Mouse (Mus musculus): ENCODE data around the gene Lrfn2. TPM values are rescaled to one million over a fixed set of nuclear protein-coding genes. Genes with fewer than 3 reads are reported as not detected.

The Lrfn2 gene
- polyA plus RNA-seq, 1 experiment from 2014 or later: 0.40 TPM

GRCm38 (mm10) chr17:49083594-49084380 lies 151.6 kb downstream of the Lrfn2 start:
- Histone ChIP-seq H3K9me3 (no peaks in the 10 kb centered on the region), H3K4me1 (peaks cover 5% of the 10 kb centered on the region; the same call in 1 of the 2 replicates), H3K27ac (replicated peaks) (no peak overlapping the region), H3K27me3 (replicated peaks) (peaks cover 100% of the 10 kb centered on the region), H3K9ac (no peak overlapping the region), H3K4me3 (no peak overlapping the region), H3K4me2 (no peak overlapping the region), H3K36me3 (no peaks in the 10 kb centered on the region)
- WGBS: 63% methylated on average over 9 of the region's 9 CpGs
- ATAC-seq (ENCODE audit: extremely low read depth, insufficient number of reproducible peaks, low FRiP score, low TSS enrichment): no peak

GRCm38 (mm10) chr17:49085111-49085510 lies 152.9 kb downstream of the Lrfn2 start:
- no peak overlapping the region for H3K9ac ChIP-seq
- peaks cover 100% of the 10 kb centered on the region for H3K27me3 ChIP-seq (replicated peaks)
- H3K27ac ChIP-seq (replicated peaks): no peak overlapping the region
- no peaks in the 10 kb centered on the region for H3K9me3 ChIP-seq
- H3K4me1 ChIP-seq: peaks cover 5% of the 10 kb centered on the region; the same call in 1 of the 2 replicates
- no peak overlapping the region for H3K4me3 ChIP-seq
- no peaks in the 10 kb centered on the region for H3K36me3 ChIP-seq
- no peak overlapping the region for H3K4me2 ChIP-seq
- no peak for ATAC-seq (ENCODE audit: extremely low read depth, insufficient number of reproducible peaks, low FRiP score, low TSS enrichment)
- 78% methylated on average over 4 of the region's 4 CpGs for WGBS

GRCm38 (mm10) chr17:49096781-49097544 lies 164.8 kb downstream of the Lrfn2 start:
- no peaks in the 10 kb centered on the region for H3K36me3 ChIP-seq
- no peak for ATAC-seq (ENCODE audit: extremely low read depth, insufficient number of reproducible peaks, low FRiP score, low TSS enrichment)
- no peaks in the 10 kb centered on the region for H3K9me3 ChIP-seq
- no peak overlapping the region for H3K4me2 ChIP-seq
- peaks cover 91% of the 10 kb centered on the region for H3K27me3 ChIP-seq (replicated peaks)
- 65% methylated on average over 16 of the region's 16 CpGs for WGBS
- H3K4me1 ChIP-seq: no peaks in the 10 kb centered on the region
- no peak overlapping the region for H3K27ac ChIP-seq (replicated peaks)
- no peak overlapping the region for H3K4me3 ChIP-seq
- H3K9ac ChIP-seq: no peak overlapping the region

GRCm38 (mm10) chr17:49111399-49111798 lies 179.2 kb downstream of the Lrfn2 start:
- WGBS: 68% methylated on average over 3 of the region's 3 CpGs

GRCm38 (mm10) chr17:49111911-49112310 lies 179.7 kb downstream of the Lrfn2 start:
- no peak overlapping the region for H3K27ac ChIP-seq (replicated peaks)
- 80% methylated on average over 2 of the region's 2 CpGs for WGBS

More at GRCm38 (mm10) chr17:49111399-49111798, 179.2 kb downstream of the Lrfn2 start:
- Histone ChIP-seq H3K9me3 (peaks cover 4% of the 10 kb centered on the region; the same call in 1 of the 2 replicates), H3K36me3 (no peaks in the 10 kb centered on the region), H3K4me1 (no peaks in the 10 kb centered on the region), H3K4me3 (no peak overlapping the region), H3K27ac (replicated peaks) (no peak overlapping the region), H3K4me2 (no peak overlapping the region), H3K9ac (no peak overlapping the region), H3K27me3 (replicated peaks) (peaks cover 37% of the 10 kb centered on the region)
- no peak for ATAC-seq (ENCODE audit: extremely low read depth, insufficient number of reproducible peaks, low FRiP score, low TSS enrichment)

GRCm38 (mm10) chr17:49113336-49113735 lies 181.2 kb downstream of the Lrfn2 start:
- Histone ChIP-seq H3K4me2 (no peak overlapping the region), H3K4me3 (no peak overlapping the region), H3K9ac (no peak overlapping the region), H3K36me3 (no peaks in the 10 kb centered on the region), H3K4me1 (no peaks in the 10 kb centered on the region), H3K9me3 (peaks cover 4% of the 10 kb centered on the region; the same call in 1 of the 2 replicates), H3K27me3 (replicated peaks) (peaks cover 28% of the 10 kb centered on the region), H3K27ac (replicated peaks) (no peak overlapping the region)
- ATAC-seq (ENCODE audit: extremely low read depth, insufficient number of reproducible peaks, low FRiP score, low TSS enrichment): no peak
- 50% methylated on average over 3 of the region's 3 CpGs for WGBS

More at GRCm38 (mm10) chr17:49111911-49112310, 179.7 kb downstream of the Lrfn2 start:
- Histone ChIP-seq H3K4me2 (no peak overlapping the region), H3K9me3 (peaks cover 4% of the 10 kb centered on the region; the same call in 1 of the 2 replicates), H3K9ac (no peak overlapping the region), H3K27me3 (replicated peaks) (peaks cover 34% of the 10 kb centered on the region), H3K4me1 (no peaks in the 10 kb centered on the region), H3K4me3 (no peak overlapping the region), H3K36me3 (no peaks in the 10 kb centered on the region)
- ATAC-seq (ENCODE audit: extremely low read depth, insufficient number of reproducible peaks, low FRiP score, low TSS enrichment): no peak

- no peak for ATAC-seq (ENCODE audit: extremely low read depth, insufficient number of reproducible peaks, low FRiP score, low TSS enrichment)
- 86% methylated on average over 1 of the region's 1 CpGs for WGBS
- no peak overlapping the region for H3K4me3 ChIP-seq
- H3K9me3 ChIP-seq: no peaks in the 10 kb centered on the region
- no peak overlapping the region for H3K4me2 ChIP-seq
- H3K27me3 ChIP-seq (replicated peaks): no peaks in the 10 kb centered on the region
- no peak overlapping the region for H3K27ac ChIP-seq (replicated peaks)
- H3K36me3 ChIP-seq: no peaks in the 10 kb centered on the region
- no peaks in the 10 kb centered on the region for H3K4me1 ChIP-seq
- no peak overlapping the region for H3K9ac ChIP-seq
These were observed 192.0 kb downstream of the Lrfn2 start for GRCm38 (mm10) chr17:49124166-49124565.

GRCm38 (mm10) chr17:49124642-49125041 lies 192.5 kb downstream of the Lrfn2 start:
- Histone ChIP-seq H3K36me3 (no peaks in the 10 kb centered on the region), H3K9ac (no peak overlapping the region), H3K27me3 (replicated peaks) (no peaks in the 10 kb centered on the region), H3K4me2 (no peak overlapping the region), H3K27ac (replicated peaks) (no peak overlapping the region), H3K9me3 (no peaks in the 10 kb centered on the region), H3K4me3 (no peak overlapping the region), H3K4me1 (no peaks in the 10 kb centered on the region)
- 52% methylated on average over 3 of the region's 3 CpGs for WGBS
- no peak for ATAC-seq (ENCODE audit: extremely low read depth, insufficient number of reproducible peaks, low FRiP score, low TSS enrichment)

Small RNAs within 50 kb of the gene (microRNA-seq; reads per million reads assigned to microRNA genes)
- not detected for gene Gm44304

All from heart, embryonic 13.5 days (tissue).